Mouse (Mus musculus): ENCODE data around the gene Mast1.

GRCm38 (mm10) chr8:84895963-84896362 lies 41.2 kb downstream of the Mast1 start:
- no peak for TF ChIP-seq CTCF (IDR thresholded peaks at IDR 0.05; ENCODE audit: control insufficient read depth, insufficient read depth, insufficient read length)
- no peak for TF ChIP-seq FOSL1 (IDR thresholded peaks at IDR 0.05; ENCODE audit: insufficient read depth, low read length, poor library complexity, severe bottlenecking)
- no peak for TF ChIP-seq MAX (IDR thresholded peaks at IDR 0.05)
- TF ChIP-seq USF1 (IDR thresholded peaks at IDR 0.05; ENCODE audit: low read depth): no peak

All from C2C12 (cell line).